Mouse (Mus musculus): Measurements from ENCODE around the gene Cldn3.
"Not testable (repeated sequence)": the region's sequence is repeated elsewhere in the genome, so short reads cannot be mapped to it uniquely, and the experiment has no call there.

Cldn3 gene

GRCm38 (mm10) chr5:134985633-134986297 lies at the start of gene Cldn3:
Gene Cldn3 (plus strand): TSS chr5:134986214.
- peak in 1 of 2 experiments; percentile 16 for DNase-seq (ENCODE audit: low spot score in 2 of 2)

- peak in 1 of 2 experiments; percentile 64 for DNase-seq (ENCODE audit: low spot score in 2 of 2)
Observed at GRCm38 (mm10) chr5:134936626-134937185, 49.3 kb upstream of the Cldn3 start.

GRCm38 (mm10) chr5:134939069-134939468 lies 46.9 kb upstream of the Cldn3 start:
- DNase-seq (ENCODE audit: low spot score in 2 of 2), result no peak

GRCm38 (mm10) chr5:134939554-134939953 lies 46.5 kb upstream of the Cldn3 start:
- not testable (repeated sequence) for DNase-seq (ENCODE audit: low spot score in 2 of 2)

- peak; percentile 70 to 72 for DNase-seq (ENCODE audit: low spot score in 2 of 2)
Observed at GRCm38 (mm10) chr5:134941472-134942209, 44.4 kb upstream of the Cldn3 start.

- DNase-seq (ENCODE audit: low spot score in 2 of 2), result no peak
Observed at GRCm38 (mm10) chr5:134942740-134943139, 43.3 kb upstream of the Cldn3 start.

GRCm38 (mm10) chr5:134944179-134944578 lies 41.8 kb upstream of the Cldn3 start:
- DNase-seq (ENCODE audit: low spot score in 2 of 2), result no peak

GRCm38 (mm10) chr5:134945266-134945959 lies 40.6 kb upstream of the Cldn3 start:
- no peak for DNase-seq (ENCODE audit: low spot score in 2 of 2)

- DNase-seq (ENCODE audit: low spot score in 2 of 2), result no peak
Observed at GRCm38 (mm10) chr5:134946063-134946856, 39.8 kb upstream of the Cldn3 start.

GRCm38 (mm10) chr5:134946857-134947255 lies 39.2 kb upstream of the Cldn3 start, which contains the start of gene Cldn4:
Gene Cldn4 (minus strand): TSS chr5:134946934.
- DNase-seq (ENCODE audit: low spot score in 2 of 2), result peak; percentile 86 to 87

GRCm38 (mm10) chr5:134947420-134948084 lies 38.5 kb upstream of the Cldn3 start:
- no peak for DNase-seq (ENCODE audit: low spot score in 2 of 2)

- no peak for DNase-seq (ENCODE audit: low spot score in 2 of 2)
Observed at GRCm38 (mm10) chr5:134948085-134948439, 38.0 kb upstream of the Cldn3 start.

GRCm38 (mm10) chr5:134951053-134951884 lies 34.7 kb upstream of the Cldn3 start:
- DNase-seq (ENCODE audit: low spot score in 2 of 2), result no peak

- no peak for DNase-seq (ENCODE audit: low spot score in 2 of 2)
Observed at GRCm38 (mm10) chr5:134955491-134955890, 30.5 kb upstream of the Cldn3 start.

GRCm38 (mm10) chr5:134959114-134959513 lies 26.9 kb upstream of the Cldn3 start:
- no peak for DNase-seq (ENCODE audit: low spot score in 2 of 2)

GRCm38 (mm10) chr5:134960430-134960829 lies 25.6 kb upstream of the Cldn3 start:
- no peak for DNase-seq (ENCODE audit: low spot score in 2 of 2)

GRCm38 (mm10) chr5:134961519-134961918 lies 24.5 kb upstream of the Cldn3 start:
- no peak for DNase-seq (ENCODE audit: low spot score in 2 of 2)

GRCm38 (mm10) chr5:134963546-134963945 lies 22.5 kb upstream of the Cldn3 start:
- no peak for DNase-seq (ENCODE audit: low spot score in 2 of 2)

GRCm38 (mm10) chr5:134964655-134965054 lies 21.4 kb upstream of the Cldn3 start:
- DNase-seq (ENCODE audit: low spot score in 2 of 2), result not testable (repeated sequence)

- DNase-seq (ENCODE audit: low spot score in 2 of 2), result peak in 1 of 2 experiments; percentile 75
Observed at GRCm38 (mm10) chr5:134965473-134965851, 20.6 kb upstream of the Cldn3 start.

Data from urinary bladder, postnatal 36 days (tissue).